Mouse (Mus musculus): ENCODE results near the gene Defa2. TPM values are rescaled to one million over a fixed set of nuclear protein-coding genes. Genes with fewer than 3 reads are reported as not detected.
"Not testable (repeated sequence)": the region's sequence is repeated elsewhere in the genome, so short reads cannot be mapped to it uniquely, and the experiment has no call there.

Gene Defa2
- not detected in 2 replicates for polyA plus RNA-seq (2015; fragmentation: Nextera tagmentation; extraction: Ambion mirVana)

GRCm38 (mm10) chr8:21378215-21378614 lies at the start of gene Defa2:
Gene Defa2 (plus strand): TSS chr8:21378515.
- not testable (repeated sequence) for H3K9ac ChIP-seq (ENCODE audit: low read length); H3K4me3 ChIP-seq (replicated peaks; ENCODE audit: low read length); H3K4me2 ChIP-seq (ENCODE audit: low read depth, low read length); ATAC-seq (ENCODE audit: insufficient read depth, low FRiP score); H3K9me3 ChIP-seq (replicated peaks; ENCODE audit: control insufficient read depth, low read length); H3K27me3 ChIP-seq (ENCODE audit: control insufficient read depth, insufficient read depth, low read length); H3K27ac ChIP-seq (ENCODE audit: low read length); H3K4me1 ChIP-seq (ENCODE audit: control insufficient read depth, insufficient read depth, low read length); H3K36me3 ChIP-seq (ENCODE audit: control insufficient read depth, insufficient read depth, low read length)
- no CpG with 5 or more reads among the region's 2 CpGs for WGBS

- H3K4me2 ChIP-seq (ENCODE audit: low read depth, low read length); H3K27me3 ChIP-seq (ENCODE audit: control insufficient read depth, insufficient read depth, low read length); H3K36me3 ChIP-seq (ENCODE audit: control insufficient read depth, insufficient read depth, low read length); ATAC-seq (ENCODE audit: insufficient read depth, low FRiP score); H3K27ac ChIP-seq (ENCODE audit: low read length); H3K9me3 ChIP-seq (replicated peaks; ENCODE audit: control insufficient read depth, low read length); H3K4me1 ChIP-seq (ENCODE audit: control insufficient read depth, insufficient read depth, low read length); H3K9ac ChIP-seq (ENCODE audit: low read length); H3K4me3 ChIP-seq (replicated peaks; ENCODE audit: low read length): not testable (repeated sequence)
- no CpG with 5 or more reads among the region's 2 CpGs for WGBS
Observed at GRCm38 (mm10) chr8:21391511-21391910, 13.2 kb downstream of the Defa2 start, which contains the start of gene Defa33. Gene Defa33 (plus strand): TSS chr8:21391811.

- H3K27ac ChIP-seq (ENCODE audit: low read length); H3K9me3 ChIP-seq (replicated peaks; ENCODE audit: control insufficient read depth, low read length); H3K4me2 ChIP-seq (ENCODE audit: low read depth, low read length); ATAC-seq (ENCODE audit: insufficient read depth, low FRiP score); H3K36me3 ChIP-seq (ENCODE audit: control insufficient read depth, insufficient read depth, low read length); H3K4me1 ChIP-seq (ENCODE audit: control insufficient read depth, insufficient read depth, low read length); H3K9ac ChIP-seq (ENCODE audit: low read length); H3K4me3 ChIP-seq (replicated peaks; ENCODE audit: low read length); H3K27me3 ChIP-seq (ENCODE audit: control insufficient read depth, insufficient read depth, low read length): not testable (repeated sequence)
- no CpG with 5 or more reads among the region's 1 CpGs for WGBS
Observed at GRCm38 (mm10) chr8:21427111-21427510, 48.8 kb downstream of the Defa2 start, which contains the start of gene Defa36. Gene Defa36 (plus strand): TSS chr8:21427411.

Other genes with a start within 250 kb of the Defa2 start
- gene Defa30, start 243.9 kb upstream of the Defa2 start, polyA plus RNA-seq (2015; fragmentation: Nextera tagmentation; extraction: Ambion mirVana): not detected in 2 replicates
- gene Defa22, start 216.2 kb upstream of the Defa2 start, polyA plus RNA-seq (2015; fragmentation: Nextera tagmentation; extraction: Ambion mirVana): not detected in 2 replicates
- gene Defa31, start 186.9 kb upstream of the Defa2 start, polyA plus RNA-seq (2015; fragmentation: Nextera tagmentation; extraction: Ambion mirVana): not detected in 2 replicates
- not detected in 2 replicates for gene Gm15293, start 177.0 kb upstream of the Defa2 start, polyA plus RNA-seq (2015; fragmentation: Nextera tagmentation; extraction: Ambion mirVana)
- gene Gm15292, start 128.8 kb upstream of the Defa2 start, polyA plus RNA-seq (2015; fragmentation: Nextera tagmentation; extraction: Ambion mirVana): not detected in 2 replicates
- gene Defa27, start 63.0 kb upstream of the Defa2 start, polyA plus RNA-seq (2015; fragmentation: Nextera tagmentation; extraction: Ambion mirVana): not detected in 2 replicates
- gene Defa29, start 51.5 kb upstream of the Defa2 start, polyA plus RNA-seq (2015; fragmentation: Nextera tagmentation; extraction: Ambion mirVana): not detected in 2 replicates
- not detected in 2 replicates for gene Defa33, start 13.3 kb downstream of the Defa2 start, polyA plus RNA-seq (2015; fragmentation: Nextera tagmentation; extraction: Ambion mirVana)
- not detected in 2 replicates for gene Defa36, start 48.9 kb downstream of the Defa2 start, polyA plus RNA-seq (2015; fragmentation: Nextera tagmentation; extraction: Ambion mirVana)
- not detected in 2 replicates for gene Gm7849, start 78.0 kb downstream of the Defa2 start, polyA plus RNA-seq (2015; fragmentation: Nextera tagmentation; extraction: Ambion mirVana)
- gene Defa20, start 130.7 kb downstream of the Defa2 start, polyA plus RNA-seq (2015; fragmentation: Nextera tagmentation; extraction: Ambion mirVana): not detected in 2 replicates
- gene Defa32, start 150.5 kb downstream of the Defa2 start, polyA plus RNA-seq (2015; fragmentation: Nextera tagmentation; extraction: Ambion mirVana): not detected in 2 replicates
- not detected in 2 replicates for gene Defa37, start 186.9 kb downstream of the Defa2 start, polyA plus RNA-seq (2015; fragmentation: Nextera tagmentation; extraction: Ambion mirVana)
- not detected in 2 replicates for gene Defa28, start 204.5 kb downstream of the Defa2 start, polyA plus RNA-seq (2015; fragmentation: Nextera tagmentation; extraction: Ambion mirVana)
- not detected in 2 replicates for gene Gm7861, start 216.0 kb downstream of the Defa2 start, polyA plus RNA-seq (2015; fragmentation: Nextera tagmentation; extraction: Ambion mirVana)
- gene Defa26, start 239.7 kb downstream of the Defa2 start, polyA plus RNA-seq (2015; fragmentation: Nextera tagmentation; extraction: Ambion mirVana): not detected in 2 replicates

All from stomach, embryonic 16.5 days (tissue).